ENCODE assay signal across 19 mouse cellular contexts in genomic region chr16:44637100-44637499, GRCm38 (mm10).
"Had no signal": no experiment of that assay in that cellular context is flagged by ENCODE, and none has a peak within 500 bp of the region (broad histone marks: within the 10 kb centered on the region; RNA-seq: fewer than 3 reads in every experiment).

No protein-coding gene starts in this region.

- H3K36me3 ChIP-seq: liver, embryonic 15.5 days; lung, embryonic 15.5 days; midbrain, embryonic 12.5 days; midbrain, embryonic 15.5 days; neural tube, embryonic 13.5 days; neural tube, embryonic 15.5 days had no signal

- H3K27ac ChIP-seq: liver, embryonic 15.5 days; lung, embryonic 15.5 days; macrophage; midbrain, embryonic 12.5 days; midbrain, embryonic 15.5 days; neural tube, embryonic 13.5 days; neural tube, embryonic 15.5 days had no signal

- H3K27me3 ChIP-seq: liver, embryonic 15.5 days; lung, embryonic 15.5 days; megakaryocyte, embryonic 14.5 days; midbrain, embryonic 15.5 days; neural tube, embryonic 13.5 days; neural tube, embryonic 15.5 days had no signal

- DNase-seq: liver, postnatal 0 days; lung, adult 2 months; lung, postnatal 10 days; retina, postnatal 1 day; right cerebral cortex, adult 18-20 months; right cerebral cortex, postnatal 25 days; right cerebral cortex, postnatal 4 days; spleen, adult 18-20 months; thymus, adult 18-20 months; thymus, postnatal 14 days; thymus, postnatal 36 days had no signal

- H3K4me3 ChIP-seq: liver, embryonic 15.5 days; lung, embryonic 15.5 days; megakaryocyte, embryonic 14.5 days; midbrain, embryonic 12.5 days; midbrain, embryonic 15.5 days; neural tube, embryonic 13.5 days; neural tube, embryonic 15.5 days had no signal

- H3K9ac ChIP-seq: liver, embryonic 15.5 days; liver, postnatal 0 days; lung, embryonic 15.5 days; midbrain, embryonic 12.5 days; midbrain, embryonic 15.5 days; neural tube, embryonic 13.5 days; neural tube, embryonic 15.5 days had no signal

- H3K4me1 ChIP-seq: liver, embryonic 15.5 days had no signal

- ATAC-seq: liver, postnatal 0 days; midbrain, embryonic 15.5 days had no signal

- H3K9me3 ChIP-seq: liver, embryonic 15.5 days; lung, embryonic 15.5 days; megakaryocyte, embryonic 14.5 days; midbrain, embryonic 12.5 days; midbrain, embryonic 15.5 days; neural tube, embryonic 13.5 days; neural tube, embryonic 15.5 days had no signal

- H3K4me2 ChIP-seq: liver, embryonic 15.5 days; lung, embryonic 15.5 days; midbrain, embryonic 12.5 days; midbrain, embryonic 15.5 days; neural tube, embryonic 13.5 days; neural tube, embryonic 15.5 days had no signal
